Mouse (Mus musculus) c-Kit-negative CD71-positive TER-119-positive erythroid progenitor cells, embryonic 14.5 days (primary cell): ENCODE measurements around the gene Ubxn1.
A peak's percentile ranks its signal among the peaks of the same experiment; 100 is the strongest.
"Not testable (repeated sequence)": the region's sequence is repeated elsewhere in the genome, so short reads cannot be mapped to it uniquely, and the experiment has no call there.

Source experiments
- DNase-seq: peaks from one replicate; pipeline ENCODE4 v3.0.0-alpha.2; 2013; ENCODE audit warnings: low read depth, low spot score

Gene Ubxn1

GRCm38 (mm10) chr19:8871267-8872186 lies at the start of gene Ubxn1:
Gene Ubxn1, plus strand, starts transcription at chr19:8871496.
- peak; percentile 88 for DNase-seq

GRCm38 (mm10) chr19:8822696-8823095 lies 48.6 kb upstream of the Ubxn1 start:
- no peak for DNase-seq

- no peak for DNase-seq
Observed at GRCm38 (mm10) chr19:8829660-8830059, 41.6 kb upstream of the Ubxn1 start, which contains the start of gene AC129217.1. Gene AC129217.1, plus strand, starts transcription at chr19:8829773.

- no peak for DNase-seq
Observed at GRCm38 (mm10) chr19:8830664-8831063, 40.6 kb upstream of the Ubxn1 start.

GRCm38 (mm10) chr19:8831262-8831661 lies 40.0 kb upstream of the Ubxn1 start:
- DNase-seq, result no peak

- DNase-seq, result no peak
Observed at GRCm38 (mm10) chr19:8832971-8833370, 38.3 kb upstream of the Ubxn1 start.

- DNase-seq, result not testable (repeated sequence)
Observed at GRCm38 (mm10) chr19:8836327-8836726, 35.0 kb upstream of the Ubxn1 start.

- peak; percentile 65 for DNase-seq
Observed at GRCm38 (mm10) chr19:8837251-8837791, 34.0 kb upstream of the Ubxn1 start, which contains the start of gene Bscl2. Gene Bscl2, plus strand, starts transcription at chr19:8837467.

- DNase-seq, result no peak
Observed at GRCm38 (mm10) chr19:8838041-8838730, 33.1 kb upstream of the Ubxn1 start.

- DNase-seq, result no peak
Observed at GRCm38 (mm10) chr19:8839103-8839907, 32.0 kb upstream of the Ubxn1 start, which contains the start of gene Gng3. Gene Gng3, minus strand, starts transcription at chr19:8839194.

- DNase-seq, result peak; percentile 46
Observed at GRCm38 (mm10) chr19:8839908-8840791, 31.1 kb upstream of the Ubxn1 start.

- no peak for DNase-seq
Observed at GRCm38 (mm10) chr19:8841012-8841411, 30.3 kb upstream of the Ubxn1 start.

- DNase-seq, result no peak
Observed at GRCm38 (mm10) chr19:8842961-8843360, 28.3 kb upstream of the Ubxn1 start.

- peak; percentile 70 for DNase-seq
Observed at GRCm38 (mm10) chr19:8844371-8845129, 26.7 kb upstream of the Ubxn1 start.

GRCm38 (mm10) chr19:8848356-8848755 lies 22.9 kb upstream of the Ubxn1 start:
- DNase-seq, result no peak

GRCm38 (mm10) chr19:8850402-8850901 lies 20.8 kb upstream of the Ubxn1 start, which contains the start of gene Lrrn4cl:
Gene Lrrn4cl, plus strand, starts transcription at chr19:8850768.
- DNase-seq, result no peak

GRCm38 (mm10) chr19:8851639-8852038 lies 19.7 kb upstream of the Ubxn1 start:
- DNase-seq, result no peak

- DNase-seq, result no peak
Observed at GRCm38 (mm10) chr19:8852236-8852928, 18.9 kb upstream of the Ubxn1 start.

GRCm38 (mm10) chr19:8853117-8853516 lies 18.2 kb upstream of the Ubxn1 start:
- no peak for DNase-seq
